Mouse (Mus musculus): Measurements from ENCODE around the gene Atpaf1.

Gene Atpaf1

DNA sequence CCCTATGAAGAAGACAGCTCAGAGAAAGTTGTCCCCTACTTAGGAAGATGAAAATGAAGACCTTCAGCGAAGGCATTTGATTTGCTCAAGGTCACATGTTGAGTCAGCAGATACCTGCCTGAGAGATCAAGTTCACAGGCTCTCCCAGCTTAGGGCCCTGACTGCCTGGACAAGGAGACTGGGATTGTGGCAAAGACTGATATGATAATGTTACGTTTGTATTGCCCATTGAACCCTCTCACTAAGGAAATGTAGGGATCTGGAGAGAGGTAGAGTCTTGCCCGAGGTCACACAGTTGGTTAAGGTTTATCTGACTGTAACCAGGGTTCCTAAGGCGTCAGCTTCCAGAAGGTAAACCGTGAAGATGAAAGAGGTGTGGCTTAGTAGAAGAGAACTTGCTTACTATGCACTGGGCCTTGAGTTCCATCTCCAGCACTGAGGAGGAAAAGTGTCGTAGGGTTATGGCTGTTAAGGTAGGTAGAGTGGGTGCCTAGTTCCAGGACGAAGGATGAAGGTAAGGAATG lies 961 bp downstream of the Atpaf1 start:
- in situ Hi-C loops (cut with MboI; ENCODE audit: low pct_unique_long_range_greater_than_20kb in 1 of 2, low sequenced_read_pairs in 2 of 2, unreplicated experiment in 1 of 2): no loop called here

DNA sequence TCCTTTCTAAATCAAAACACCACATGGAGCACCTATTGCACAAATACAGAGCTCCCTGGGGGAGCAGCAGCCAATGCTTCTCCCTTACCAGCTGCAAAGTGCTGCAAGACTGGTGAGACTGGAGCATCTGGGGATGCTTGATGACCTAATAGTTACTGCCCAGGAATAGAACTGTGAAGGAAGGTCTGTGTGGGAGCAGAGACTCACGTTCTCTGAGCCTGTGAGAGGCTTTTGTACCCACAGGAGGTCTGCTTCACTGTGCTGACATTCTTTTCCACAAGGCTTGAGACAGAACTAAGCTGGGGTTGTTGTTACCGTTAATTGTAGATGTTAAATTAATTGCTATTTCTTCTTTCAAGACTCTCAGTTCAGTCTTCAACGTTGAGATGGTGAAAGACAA lies 6.3 kb downstream of the Atpaf1 start:
- in situ Hi-C loops (cut with MboI; ENCODE audit: low pct_unique_long_range_greater_than_20kb in 1 of 2, low sequenced_read_pairs in 2 of 2, unreplicated experiment in 1 of 2): no loop called here

DNA sequence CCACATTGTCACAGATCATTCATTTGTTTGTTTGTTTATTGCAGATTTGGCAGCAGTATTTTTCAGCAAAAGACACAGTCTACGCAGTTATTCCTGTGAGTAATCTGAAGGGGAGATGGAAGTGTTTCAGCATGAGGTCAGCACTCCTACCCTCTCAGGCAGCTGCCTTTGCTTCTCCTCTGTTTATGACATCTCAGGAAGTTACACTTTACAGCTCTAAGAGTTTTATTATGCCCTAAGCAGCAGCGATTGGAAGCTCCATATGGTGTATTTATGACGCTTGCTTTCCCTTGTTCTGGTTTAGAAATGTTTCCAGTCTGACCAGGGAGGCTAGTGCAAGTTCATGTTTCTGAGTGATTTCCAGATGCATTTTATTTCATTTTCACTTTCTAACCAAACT lies 10.7 kb downstream of the Atpaf1 start:
- in situ Hi-C loops (cut with MboI; ENCODE audit: low pct_unique_long_range_greater_than_20kb in 1 of 2, low sequenced_read_pairs in 2 of 2, unreplicated experiment in 1 of 2): no loop called here

GRCm38 (mm10) chr4:115799981-115800380 lies 15.4 kb downstream of the Atpaf1 start:
- in situ Hi-C loops (cut with MboI; ENCODE audit: low pct_unique_long_range_greater_than_20kb in 1 of 2, low sequenced_read_pairs in 2 of 2, unreplicated experiment in 1 of 2): no loop called here

DNA sequence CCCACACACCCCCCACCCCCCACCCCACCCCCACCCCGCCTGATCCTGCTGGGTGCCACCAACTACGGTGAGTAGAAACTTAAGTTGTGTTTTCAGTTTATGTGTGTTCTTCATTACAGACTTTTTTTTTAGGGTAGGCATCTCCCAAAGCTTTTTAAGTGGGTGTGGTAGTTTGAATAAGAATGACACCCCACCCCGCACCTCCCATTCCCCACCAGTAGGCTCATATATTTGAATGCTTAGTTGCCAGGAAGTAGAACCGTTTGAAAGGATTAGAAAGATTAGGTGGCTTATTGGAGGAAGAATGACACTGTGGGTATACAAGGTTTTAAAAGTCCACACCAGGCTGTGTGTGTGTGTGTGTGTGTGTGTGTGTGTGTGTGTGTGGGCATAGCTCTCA lies 27.7 kb downstream of the Atpaf1 start:
- in situ Hi-C loops (cut with MboI; ENCODE audit: low pct_unique_long_range_greater_than_20kb in 1 of 2, low sequenced_read_pairs in 2 of 2, unreplicated experiment in 1 of 2): no loop called here

DNA sequence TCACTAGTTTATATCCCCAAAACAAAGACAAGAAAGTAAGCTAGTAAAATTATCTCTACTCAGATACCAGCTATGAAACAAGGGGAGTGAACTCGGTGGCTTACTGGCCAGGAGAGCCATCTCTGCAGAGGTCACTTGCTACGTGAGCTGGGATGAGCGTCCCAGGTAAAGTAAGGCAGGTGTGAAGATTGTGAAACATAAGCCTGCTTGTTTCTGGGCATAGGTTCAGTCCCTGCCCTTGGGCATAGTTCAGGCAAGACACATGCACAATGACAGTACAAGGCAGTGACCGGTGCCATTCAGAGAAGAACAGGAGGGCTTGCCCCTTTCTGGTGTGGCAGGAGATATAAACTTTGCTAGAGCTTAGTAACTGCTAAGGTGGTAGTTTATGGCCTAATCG lies 31.0 kb downstream of the Atpaf1 start:
- in situ Hi-C loops (cut with MboI; ENCODE audit: low pct_unique_long_range_greater_than_20kb in 1 of 2, low sequenced_read_pairs in 2 of 2, unreplicated experiment in 1 of 2): no loop called here

- in situ Hi-C loops (cut with MboI; ENCODE audit: low pct_unique_long_range_greater_than_20kb in 1 of 2, low sequenced_read_pairs in 2 of 2, unreplicated experiment in 1 of 2): no loop called here
These were observed 35.6 kb downstream of the Atpaf1 start for GRCm38 (mm10) chr4:115820199-115820598.

- in situ Hi-C loops (cut with MboI; ENCODE audit: low pct_unique_long_range_greater_than_20kb in 1 of 2, low sequenced_read_pairs in 2 of 2, unreplicated experiment in 1 of 2): no loop called here
These were observed 36.3 kb downstream of the Atpaf1 start for GRCm38 (mm10) chr4:115820944-115821343.

- in situ Hi-C loops (cut with MboI; ENCODE audit: low pct_unique_long_range_greater_than_20kb in 1 of 2, low sequenced_read_pairs in 2 of 2, unreplicated experiment in 1 of 2): no loop called here
These were observed 36.8 kb downstream of the Atpaf1 start for GRCm38 (mm10) chr4:115821431-115821830.

DNA sequence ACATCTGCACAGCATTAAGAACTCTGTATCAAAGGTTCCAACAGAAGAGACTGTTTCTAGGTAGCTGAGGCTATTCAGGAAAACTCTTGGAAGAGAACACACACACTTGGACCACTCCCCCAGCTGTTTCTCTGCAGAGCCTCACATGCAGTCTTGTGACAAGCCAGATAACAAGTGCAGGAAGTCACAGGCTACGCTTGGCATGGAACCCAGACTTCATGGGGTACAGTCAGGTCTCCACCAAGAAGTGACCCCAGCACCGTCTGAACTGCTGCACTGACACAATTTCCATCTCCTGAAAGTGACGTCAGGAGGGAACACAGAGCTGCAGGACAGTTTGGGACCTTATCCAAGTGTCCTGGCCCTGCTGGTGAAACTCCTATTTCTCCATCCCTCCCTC lies 37.3 kb downstream of the Atpaf1 start:
- in situ Hi-C loops (cut with MboI; ENCODE audit: low pct_unique_long_range_greater_than_20kb in 1 of 2, low sequenced_read_pairs in 2 of 2, unreplicated experiment in 1 of 2): no loop called here

GRCm38 (mm10) chr4:115824178-115824577 lies 39.6 kb downstream of the Atpaf1 start:
- in situ Hi-C loops (cut with MboI; ENCODE audit: low pct_unique_long_range_greater_than_20kb in 1 of 2, low sequenced_read_pairs in 2 of 2, unreplicated experiment in 1 of 2): no loop called here

DNA sequence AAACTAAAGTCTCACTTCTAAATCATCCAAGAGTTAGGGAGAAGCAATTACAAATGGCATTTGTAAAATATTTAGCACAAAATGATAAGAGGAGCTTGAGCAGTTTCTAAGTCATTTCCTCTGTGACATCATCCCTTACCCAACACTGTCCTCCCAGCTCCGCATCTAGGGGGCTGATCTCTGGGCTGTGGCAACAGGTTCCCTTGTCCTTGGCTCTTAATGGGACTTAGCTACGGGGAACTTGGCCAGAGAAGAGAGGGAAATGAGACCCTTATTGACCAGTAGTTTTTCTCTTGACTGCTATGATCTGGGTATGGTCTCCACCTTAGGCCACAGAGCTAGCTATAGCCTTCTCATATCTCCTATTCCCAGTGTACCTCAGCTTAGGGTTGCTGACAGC lies 40.7 kb downstream of the Atpaf1 start:
- in situ Hi-C loops (cut with MboI; ENCODE audit: low pct_unique_long_range_greater_than_20kb in 1 of 2, low sequenced_read_pairs in 2 of 2, unreplicated experiment in 1 of 2): no loop called here

DNA sequence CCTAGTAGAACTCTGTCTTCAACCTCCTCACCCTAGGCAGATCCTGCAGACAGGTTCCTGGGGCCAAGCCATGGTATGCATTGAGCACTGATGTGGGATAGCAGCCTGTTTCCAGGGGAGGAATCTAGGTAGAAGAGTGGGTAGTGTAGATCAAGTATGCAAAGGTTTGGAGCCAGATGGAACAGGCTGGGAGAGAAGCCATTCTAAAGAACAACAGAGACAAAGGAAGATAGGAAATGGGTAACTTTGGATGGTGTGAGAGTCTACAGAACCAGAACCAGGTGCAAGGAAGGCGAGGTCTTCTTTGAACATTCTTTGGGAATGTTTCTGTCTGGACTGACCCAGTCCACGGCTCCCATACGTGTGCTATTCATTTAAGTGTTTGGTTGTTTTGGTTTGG lies 42.5 kb downstream of the Atpaf1 start:
- in situ Hi-C loops (cut with MboI; ENCODE audit: low pct_unique_long_range_greater_than_20kb in 1 of 2, low sequenced_read_pairs in 2 of 2, unreplicated experiment in 1 of 2): no loop called here

- in situ Hi-C loops (cut with MboI; ENCODE audit: low pct_unique_long_range_greater_than_20kb in 1 of 2, low sequenced_read_pairs in 2 of 2, unreplicated experiment in 1 of 2): no loop called here
These were observed 42.9 kb downstream of the Atpaf1 start for GRCm38 (mm10) chr4:115827535-115827887.

- in situ Hi-C loops (cut with MboI; ENCODE audit: low pct_unique_long_range_greater_than_20kb in 1 of 2, low sequenced_read_pairs in 2 of 2, unreplicated experiment in 1 of 2): no loop called here
These were observed 43.4 kb downstream of the Atpaf1 start, which contains the start of gene Mob3c for GRCm38 (mm10) chr4:115827888-115828571. Gene Mob3c, plus strand, starts transcription at chr4:115828092.

DNA sequence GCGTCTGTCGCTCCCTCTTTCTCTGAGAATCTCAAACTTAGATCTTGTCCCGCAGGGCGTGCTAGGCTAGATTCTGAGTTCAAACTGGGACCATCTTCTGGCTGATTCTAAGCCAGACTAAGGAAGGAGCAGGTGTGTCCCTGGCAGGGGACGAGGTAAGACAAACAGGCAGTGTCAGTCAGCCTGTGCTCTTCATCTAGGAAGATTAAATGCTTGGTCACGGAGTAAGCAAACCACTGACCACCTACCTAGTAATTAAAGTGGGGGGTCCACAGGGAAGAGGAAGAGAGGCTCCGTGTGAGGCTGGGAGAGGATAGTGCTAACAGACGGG lies 43.9 kb downstream of the Atpaf1 start:
- in situ Hi-C loops (cut with MboI; ENCODE audit: low pct_unique_long_range_greater_than_20kb in 1 of 2, low sequenced_read_pairs in 2 of 2, unreplicated experiment in 1 of 2): no loop called here

DNA sequence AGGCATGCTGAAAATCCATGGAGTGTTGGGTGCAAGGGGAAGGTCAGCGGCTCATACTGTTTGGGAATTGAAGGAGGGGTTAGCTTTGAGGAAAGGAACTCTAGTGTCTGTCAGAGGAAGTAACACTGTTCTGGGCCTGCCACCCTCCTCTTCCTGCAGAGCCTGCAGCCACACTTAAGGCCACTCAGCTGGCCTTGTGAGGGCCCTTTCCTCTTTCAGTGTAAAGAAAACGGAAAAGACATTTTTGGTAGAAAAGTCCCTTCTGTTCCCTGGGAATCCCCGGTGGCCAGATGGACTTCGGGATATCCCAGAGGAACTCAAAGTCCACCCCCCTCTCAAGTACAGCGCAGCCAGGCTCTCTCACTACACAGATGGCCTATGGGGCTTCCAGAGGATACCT lies 45.9 kb downstream of the Atpaf1 start:
- in situ Hi-C loops (cut with MboI; ENCODE audit: low pct_unique_long_range_greater_than_20kb in 1 of 2, low sequenced_read_pairs in 2 of 2, unreplicated experiment in 1 of 2): no loop called here

DNA sequence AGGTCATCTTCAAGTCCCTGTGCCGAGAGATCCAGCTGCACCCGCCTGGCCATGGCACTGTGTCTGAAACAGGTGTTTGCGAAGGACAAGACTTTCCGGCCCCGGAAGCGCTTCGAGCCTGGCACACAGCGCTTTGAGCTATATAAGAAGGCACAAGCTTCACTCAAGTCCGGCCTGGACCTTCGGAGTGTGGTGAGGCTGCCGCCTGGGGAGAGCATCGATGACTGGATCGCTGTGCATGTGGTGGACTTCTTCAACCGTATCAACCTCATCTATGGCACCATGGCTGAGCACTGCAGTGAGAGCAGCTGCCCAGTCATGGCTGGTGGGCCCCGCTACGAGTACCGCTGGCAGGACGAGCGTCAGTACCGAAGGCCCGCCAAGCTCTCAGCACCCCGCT lies 46.6 kb downstream of the Atpaf1 start:
- in situ Hi-C loops (cut with MboI; ENCODE audit: low pct_unique_long_range_greater_than_20kb in 1 of 2, low sequenced_read_pairs in 2 of 2, unreplicated experiment in 1 of 2): no loop called here

DNA sequence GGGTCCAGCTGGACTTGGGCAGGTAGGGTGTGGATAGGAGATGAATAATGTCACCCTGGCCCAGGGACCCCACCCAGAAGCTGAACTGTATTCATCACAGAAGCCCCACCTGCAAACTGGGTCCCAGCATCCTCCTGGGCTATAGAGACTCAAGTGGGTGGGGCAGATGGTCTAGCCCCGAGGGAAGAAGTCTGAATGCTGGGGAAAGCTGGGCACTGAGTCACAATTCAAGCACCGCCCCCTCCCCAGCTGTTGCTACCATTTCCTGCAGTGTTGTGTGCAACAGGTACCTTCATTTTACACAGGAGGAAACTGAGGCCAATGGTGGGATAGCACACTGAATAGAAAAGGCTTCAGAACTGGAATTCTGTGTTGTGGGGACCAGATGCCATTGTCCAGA lies 47.4 kb downstream of the Atpaf1 start:
- in situ Hi-C loops (cut with MboI; ENCODE audit: low pct_unique_long_range_greater_than_20kb in 1 of 2, low sequenced_read_pairs in 2 of 2, unreplicated experiment in 1 of 2): no loop called here

- in situ Hi-C loops (cut with MboI; ENCODE audit: low pct_unique_long_range_greater_than_20kb in 1 of 2, low sequenced_read_pairs in 2 of 2, unreplicated experiment in 1 of 2): no loop called here
These were observed 51.0 kb downstream of the Atpaf1 start for GRCm38 (mm10) chr4:115835576-115835975.

- in situ Hi-C loops (cut with MboI; ENCODE audit: low pct_unique_long_range_greater_than_20kb in 1 of 2, low sequenced_read_pairs in 2 of 2, unreplicated experiment in 1 of 2): no loop called here
These were observed 53.6 kb downstream of the Atpaf1 start for GRCm38 (mm10) chr4:115838196-115838595.

All from mouse embryonic stem cell (cell line).